Mouse (Mus musculus): ENCODE data around the gene Col25a1. TPM values are rescaled to one million over a fixed set of nuclear protein-coding genes. Genes with fewer than 3 reads are reported as not detected.

Gene Col25a1
- polyA plus RNA-seq, 1 experiment: 9.1 TPM

GRCm38 (mm10) chr3:130549066-130549465 lies 417.8 kb downstream of the Col25a1 start:
- TF ChIP-seq CTCF (IDR thresholded peaks at IDR 0.05; ENCODE audit: extremely low read depth, insufficient read depth, low read length) (no peak), POLR2A (IDR thresholded peaks at IDR 0.05; ENCODE audit: extremely low read depth, insufficient read depth, low read length) (no peak)
- H3K4me3 ChIP-seq (ENCODE audit: insufficient read depth, low read length): no peak overlapping the region
- no peaks in the 10 kb centered on the region; the same call in 1 of the 2 replicates for H3K4me1 ChIP-seq (ENCODE audit: control insufficient read depth, insufficient read depth, low read length)
- no peak overlapping the region for H3K27ac ChIP-seq (ENCODE audit: insufficient read depth, low read length)

- TF ChIP-seq POLR2A (IDR thresholded peaks at IDR 0.05; ENCODE audit: extremely low read depth, insufficient read depth, low read length) (no peak), CTCF (IDR thresholded peaks at IDR 0.05; ENCODE audit: extremely low read depth, insufficient read depth, low read length) (no peak)
- no peaks in the 10 kb centered on the region for H3K4me1 ChIP-seq (ENCODE audit: control insufficient read depth, insufficient read depth, low read length)
- H3K4me3 ChIP-seq (ENCODE audit: insufficient read depth, low read length): no peak overlapping the region
Observed at GRCm38 (mm10) chr3:130556263-130556662, 425.0 kb downstream of the Col25a1 start.

GRCm38 (mm10) chr3:130565586-130565985 lies 434.3 kb downstream of the Col25a1 start:
- no peak overlapping the region for H3K4me3 ChIP-seq (ENCODE audit: insufficient read depth, low read length)
- H3K27ac ChIP-seq (ENCODE audit: insufficient read depth, low read length): no peak overlapping the region
- no peaks in the 10 kb centered on the region for H3K4me1 ChIP-seq (ENCODE audit: control insufficient read depth, insufficient read depth, low read length)
- TF ChIP-seq POLR2A (IDR thresholded peaks at IDR 0.05; ENCODE audit: extremely low read depth, insufficient read depth, low read length) (no peak), CTCF (IDR thresholded peaks at IDR 0.05; ENCODE audit: extremely low read depth, insufficient read depth, low read length) (no peak)

More at GRCm38 (mm10) chr3:130556263-130556662, 425.0 kb downstream of the Col25a1 start:
- H3K27ac ChIP-seq (ENCODE audit: insufficient read depth, low read length): no peak overlapping the region

GRCm38 (mm10) chr3:130568331-130569095 lies 437.2 kb downstream of the Col25a1 start:
- H3K27ac ChIP-seq (ENCODE audit: insufficient read depth, low read length): no peak overlapping the region
- no peak overlapping the region for H3K4me3 ChIP-seq (ENCODE audit: insufficient read depth, low read length)
- no peak for TF ChIP-seq CTCF (IDR thresholded peaks at IDR 0.05; ENCODE audit: extremely low read depth, insufficient read depth, low read length)
- no peaks in the 10 kb centered on the region for H3K4me1 ChIP-seq (ENCODE audit: control insufficient read depth, insufficient read depth, low read length)

GRCm38 (mm10) chr3:130573243-130573642 lies 441.9 kb downstream of the Col25a1 start:
- Histone ChIP-seq H3K4me3 (ENCODE audit: insufficient read depth, low read length) (no peak overlapping the region), H3K4me1 (ENCODE audit: control insufficient read depth, insufficient read depth, low read length) (no peaks in the 10 kb centered on the region), H3K27ac (ENCODE audit: insufficient read depth, low read length) (no peak overlapping the region)
- TF ChIP-seq CTCF (IDR thresholded peaks at IDR 0.05; ENCODE audit: extremely low read depth, insufficient read depth, low read length) (peak; percentile 18; the same call in 1 of the 2 replicates), POLR2A (IDR thresholded peaks at IDR 0.05; ENCODE audit: extremely low read depth, insufficient read depth, low read length) (no peak)

- no peak overlapping the region for H3K4me3 ChIP-seq (ENCODE audit: insufficient read depth, low read length)
- H3K4me1 ChIP-seq (ENCODE audit: control insufficient read depth, insufficient read depth, low read length): no peaks in the 10 kb centered on the region
- H3K27ac ChIP-seq (ENCODE audit: insufficient read depth, low read length): no peak overlapping the region
- no peak for TF ChIP-seq POLR2A (IDR thresholded peaks at IDR 0.05; ENCODE audit: extremely low read depth, insufficient read depth, low read length)
- TF ChIP-seq CTCF (IDR thresholded peaks at IDR 0.05; ENCODE audit: extremely low read depth, insufficient read depth, low read length): peak; percentile 42; the same call in 1 of the 2 replicates
Observed at GRCm38 (mm10) chr3:130574652-130575051, 443.4 kb downstream of the Col25a1 start.

GRCm38 (mm10) chr3:130576683-130577082 lies 445.4 kb downstream of the Col25a1 start:
- TF ChIP-seq CTCF (IDR thresholded peaks at IDR 0.05; ENCODE audit: extremely low read depth, insufficient read depth, low read length): peak; percentile 36
- TF ChIP-seq POLR2A (IDR thresholded peaks at IDR 0.05; ENCODE audit: extremely low read depth, insufficient read depth, low read length): no peak
- Histone ChIP-seq H3K4me3 (ENCODE audit: insufficient read depth, low read length) (no peak overlapping the region), H3K4me1 (ENCODE audit: control insufficient read depth, insufficient read depth, low read length) (no peaks in the 10 kb centered on the region), H3K27ac (ENCODE audit: insufficient read depth, low read length) (no peak overlapping the region)

GRCm38 (mm10) chr3:130579501-130579900 lies 448.2 kb downstream of the Col25a1 start:
- no peak overlapping the region for H3K4me3 ChIP-seq (ENCODE audit: insufficient read depth, low read length)
- H3K27ac ChIP-seq (ENCODE audit: insufficient read depth, low read length): no peak overlapping the region
- no peaks in the 10 kb centered on the region for H3K4me1 ChIP-seq (ENCODE audit: control insufficient read depth, insufficient read depth, low read length)
- TF ChIP-seq CTCF (IDR thresholded peaks at IDR 0.05; ENCODE audit: extremely low read depth, insufficient read depth, low read length) (no peak), POLR2A (IDR thresholded peaks at IDR 0.05; ENCODE audit: extremely low read depth, insufficient read depth, low read length) (no peak)

GRCm38 (mm10) chr3:130581577-130581976 lies 450.3 kb downstream of the Col25a1 start:
- no peak overlapping the region for H3K27ac ChIP-seq (ENCODE audit: insufficient read depth, low read length)
- H3K4me1 ChIP-seq (ENCODE audit: control insufficient read depth, insufficient read depth, low read length): no peaks in the 10 kb centered on the region
- no peak for TF ChIP-seq CTCF (IDR thresholded peaks at IDR 0.05; ENCODE audit: extremely low read depth, insufficient read depth, low read length)
- no peak for TF ChIP-seq POLR2A (IDR thresholded peaks at IDR 0.05; ENCODE audit: extremely low read depth, insufficient read depth, low read length)
- no peak overlapping the region for H3K4me3 ChIP-seq (ENCODE audit: insufficient read depth, low read length)
